Mouse (Mus musculus) cerebellum, adult (tissue): ENCODE measurements around the gene Eid1.

Experiments
- ATAC-seq: cut with Nextera tagmentation; 2 replicates; pipeline ENCODE4 v1.9.2; 2017; ENCODE audit warnings: mild to moderate bottlenecking, moderate library complexity, mixed read lengths; ENCODE audit not compliant: insufficient number of reproducible peaks, low FRiP score, low TSS enrichment

Gene Eid1

GRCm38 (mm10) chr2:125672957-125673631, at the start of gene Eid1:
Gene Eid1 (plus strand): TSS chr2:125673095.
- peak; percentile 93 for ATAC-seq

GRCm38 (mm10) chr2:125623211-125623610, 49.7 kb upstream of the Eid1 start:
- ATAC-seq = no peak

- no peak for ATAC-seq
Measured at GRCm38 (mm10) chr2:125624127-125624685, 48.7 kb upstream of the Eid1 start.

GRCm38 (mm10) chr2:125624837-125625351, 48.0 kb upstream of the Eid1 start, which contains the start of gene Cep152:
Gene Cep152 (minus strand): TSS chr2:125625113.
- peak; percentile 98 for ATAC-seq

- ATAC-seq = no peak
Measured at GRCm38 (mm10) chr2:125626536-125626935, 46.4 kb upstream of the Eid1 start.

- ATAC-seq = no peak
Measured at GRCm38 (mm10) chr2:125628487-125628886, 44.4 kb upstream of the Eid1 start.

- no peak for ATAC-seq
Measured at GRCm38 (mm10) chr2:125630010-125630409, 42.9 kb upstream of the Eid1 start.

- ATAC-seq = no peak
Measured at GRCm38 (mm10) chr2:125637331-125637730, 35.6 kb upstream of the Eid1 start.

- ATAC-seq = no peak
Measured at GRCm38 (mm10) chr2:125644912-125645311, 28.0 kb upstream of the Eid1 start.

GRCm38 (mm10) chr2:125650038-125650437, 22.9 kb upstream of the Eid1 start:
- ATAC-seq = no peak

GRCm38 (mm10) chr2:125650742-125651352, 22.0 kb upstream of the Eid1 start:
- no peak for ATAC-seq

- ATAC-seq = no peak
Measured at GRCm38 (mm10) chr2:125651563-125651962, 21.3 kb upstream of the Eid1 start.

- no peak for ATAC-seq
Measured at GRCm38 (mm10) chr2:125653286-125653685, 19.6 kb upstream of the Eid1 start.

- no peak for ATAC-seq
Measured at GRCm38 (mm10) chr2:125655391-125655790, 17.5 kb upstream of the Eid1 start.

GRCm38 (mm10) chr2:125659823-125660536, 12.9 kb upstream of the Eid1 start:
- peak; percentile 83 for ATAC-seq

GRCm38 (mm10) chr2:125660537-125661130, 12.3 kb upstream of the Eid1 start:
- ATAC-seq = 0 out of 2 replicates have a peak, but pooled peaks have one; percentile 31

GRCm38 (mm10) chr2:125661156-125661555, 11.7 kb upstream of the Eid1 start:
- no peak for ATAC-seq

GRCm38 (mm10) chr2:125662517-125662916, 10.4 kb upstream of the Eid1 start:
- no peak for ATAC-seq

- no peak for ATAC-seq
Measured at GRCm38 (mm10) chr2:125665213-125665612, 7.7 kb upstream of the Eid1 start.

GRCm38 (mm10) chr2:125665909-125666308, 7.0 kb upstream of the Eid1 start:
- ATAC-seq = no peak
